Mouse (Mus musculus): ENCODE data around the gene Rnf128. TPM values are rescaled to one million over a fixed set of nuclear protein-coding genes. Genes with fewer than 3 reads are reported as not detected.

Gene Rnf128
- polyA plus RNA-seq, 1 experiment, result 0.25 TPM

- no peak for DNase-seq (ENCODE audit: low read depth in 1 of 2, low spot score in 2 of 2)
- 83% methylated on average over 3 of the region's 4 CpGs for WGBS
- no peaks in the 10 kb centered on the region for H3K27me3 ChIP-seq (ENCODE audit: control insufficient read depth, insufficient read depth, low read length)
- no peaks in the 10 kb centered on the region for H3K36me3 ChIP-seq (ENCODE audit: control insufficient read depth, insufficient read depth, low read length)
- H3K27ac ChIP-seq (ENCODE audit: insufficient read depth, low read length), result no peak overlapping the region
- H3K4me3 ChIP-seq (ENCODE audit: extremely low read depth, insufficient read depth, insufficient read length), result no peak overlapping the region
- no peaks in the 10 kb centered on the region for H3K4me1 ChIP-seq (ENCODE audit: control insufficient read depth, insufficient read depth, insufficient read length)
- no peak for TF ChIP-seq CTCF (IDR thresholded peaks at IDR 0.05; ENCODE audit: extremely low read depth, insufficient read depth, insufficient read length, insufficient replicate concordance)
- no peak for TF ChIP-seq POLR2A (IDR thresholded peaks at IDR 0.05; ENCODE audit: low read depth, low read length)
Measured at GRCm38 (mm10) chrX:139622071-139622470, 59.0 kb downstream of the Rnf128 start.

- H3K27ac ChIP-seq (ENCODE audit: insufficient read depth, low read length), result no peak overlapping the region
- H3K36me3 ChIP-seq (ENCODE audit: control insufficient read depth, insufficient read depth, low read length), result no peaks in the 10 kb centered on the region
- no peak for TF ChIP-seq CTCF (IDR thresholded peaks at IDR 0.05; ENCODE audit: extremely low read depth, insufficient read depth, insufficient read length, insufficient replicate concordance)
- TF ChIP-seq POLR2A (IDR thresholded peaks at IDR 0.05; ENCODE audit: low read depth, low read length), result no peak
- WGBS, result 78% methylated on average over 4 of the region's 4 CpGs
- H3K27me3 ChIP-seq (ENCODE audit: control insufficient read depth, insufficient read depth, low read length), result no peaks in the 10 kb centered on the region
- no peak for DNase-seq (ENCODE audit: low read depth in 1 of 2, low spot score in 2 of 2)
- H3K4me3 ChIP-seq (ENCODE audit: extremely low read depth, insufficient read depth, insufficient read length), result no peak overlapping the region
- no peaks in the 10 kb centered on the region for H3K4me1 ChIP-seq (ENCODE audit: control insufficient read depth, insufficient read depth, insufficient read length)
Measured at GRCm38 (mm10) chrX:139634758-139635157, 71.6 kb downstream of the Rnf128 start.

GRCm38 (mm10) chrX:139639744-139640143 lies 76.6 kb downstream of the Rnf128 start:
- H3K27me3 ChIP-seq (ENCODE audit: control insufficient read depth, insufficient read depth, low read length), result no peaks in the 10 kb centered on the region
- no peak overlapping the region for H3K27ac ChIP-seq (ENCODE audit: insufficient read depth, low read length)
- 58% methylated on average over 2 of the region's 2 CpGs for WGBS

GRCm38 (mm10) chrX:139640418-139640817 lies 77.3 kb downstream of the Rnf128 start:
- Histone ChIP-seq H3K4me1 (ENCODE audit: control insufficient read depth, insufficient read depth, insufficient read length) (no peaks in the 10 kb centered on the region), H3K27ac (ENCODE audit: insufficient read depth, low read length) (no peak overlapping the region)
- DNase-seq (ENCODE audit: low read depth in 1 of 2, low spot score in 2 of 2), result no peak

More at GRCm38 (mm10) chrX:139639744-139640143, 76.6 kb downstream of the Rnf128 start:
- no peak for DNase-seq (ENCODE audit: low read depth in 1 of 2, low spot score in 2 of 2)
- no peak for TF ChIP-seq POLR2A (IDR thresholded peaks at IDR 0.05; ENCODE audit: low read depth, low read length)
- TF ChIP-seq CTCF (IDR thresholded peaks at IDR 0.05; ENCODE audit: extremely low read depth, insufficient read depth, insufficient read length, insufficient replicate concordance), result no peak
- Histone ChIP-seq H3K4me1 (ENCODE audit: control insufficient read depth, insufficient read depth, insufficient read length) (no peaks in the 10 kb centered on the region), H3K36me3 (ENCODE audit: control insufficient read depth, insufficient read depth, low read length) (no peaks in the 10 kb centered on the region), H3K4me3 (ENCODE audit: extremely low read depth, insufficient read depth, insufficient read length) (no peak overlapping the region)

GRCm38 (mm10) chrX:139652226-139652625 lies 89.1 kb downstream of the Rnf128 start:
- no peak for DNase-seq (ENCODE audit: low read depth in 1 of 2, low spot score in 2 of 2)
- Histone ChIP-seq H3K4me1 (ENCODE audit: control insufficient read depth, insufficient read depth, insufficient read length) (no peaks in the 10 kb centered on the region), H3K27ac (ENCODE audit: insufficient read depth, low read length) (no peak overlapping the region), H3K4me3 (ENCODE audit: extremely low read depth, insufficient read depth, insufficient read length) (no peak overlapping the region), H3K27me3 (ENCODE audit: control insufficient read depth, insufficient read depth, low read length) (no peaks in the 10 kb centered on the region), H3K36me3 (ENCODE audit: control insufficient read depth, insufficient read depth, low read length) (no peaks in the 10 kb centered on the region)
- 85% methylated on average over 5 of the region's 5 CpGs for WGBS
- no peak for TF ChIP-seq CTCF (IDR thresholded peaks at IDR 0.05; ENCODE audit: extremely low read depth, insufficient read depth, insufficient read length, insufficient replicate concordance)
- no peak for TF ChIP-seq POLR2A (IDR thresholded peaks at IDR 0.05; ENCODE audit: low read depth, low read length)

More at GRCm38 (mm10) chrX:139640418-139640817, 77.3 kb downstream of the Rnf128 start:
- no peaks in the 10 kb centered on the region for H3K27me3 ChIP-seq (ENCODE audit: control insufficient read depth, insufficient read depth, low read length)
- H3K36me3 ChIP-seq (ENCODE audit: control insufficient read depth, insufficient read depth, low read length), result no peaks in the 10 kb centered on the region
- no peak for TF ChIP-seq CTCF (IDR thresholded peaks at IDR 0.05; ENCODE audit: extremely low read depth, insufficient read depth, insufficient read length, insufficient replicate concordance)
- no peak for TF ChIP-seq POLR2A (IDR thresholded peaks at IDR 0.05; ENCODE audit: low read depth, low read length)
- H3K4me3 ChIP-seq (ENCODE audit: extremely low read depth, insufficient read depth, insufficient read length), result no peak overlapping the region

GRCm38 (mm10) chrX:139653292-139653691 lies 90.2 kb downstream of the Rnf128 start:
- DNase-seq (ENCODE audit: low read depth in 1 of 2, low spot score in 2 of 2), result no peak
- TF ChIP-seq POLR2A (IDR thresholded peaks at IDR 0.05; ENCODE audit: low read depth, low read length) (no peak), CTCF (IDR thresholded peaks at IDR 0.05; ENCODE audit: extremely low read depth, insufficient read depth, insufficient read length, insufficient replicate concordance) (no peak)
- H3K36me3 ChIP-seq (ENCODE audit: control insufficient read depth, insufficient read depth, low read length), result no peaks in the 10 kb centered on the region
- 93% methylated on average over 3 of the region's 3 CpGs for WGBS
- no peaks in the 10 kb centered on the region for H3K4me1 ChIP-seq (ENCODE audit: control insufficient read depth, insufficient read depth, insufficient read length)
- no peak overlapping the region for H3K27ac ChIP-seq (ENCODE audit: insufficient read depth, low read length)
- H3K4me3 ChIP-seq (ENCODE audit: extremely low read depth, insufficient read depth, insufficient read length), result no peak overlapping the region
- no peaks in the 10 kb centered on the region for H3K27me3 ChIP-seq (ENCODE audit: control insufficient read depth, insufficient read depth, low read length)

- TF ChIP-seq POLR2A (IDR thresholded peaks at IDR 0.05; ENCODE audit: low read depth, low read length), result no peak
- no peak for TF ChIP-seq CTCF (IDR thresholded peaks at IDR 0.05; ENCODE audit: extremely low read depth, insufficient read depth, insufficient read length, insufficient replicate concordance)
- WGBS, result 77% methylated on average over 5 of the region's 5 CpGs
- DNase-seq (ENCODE audit: low read depth in 1 of 2, low spot score in 2 of 2), result no peak
- H3K27me3 ChIP-seq (ENCODE audit: control insufficient read depth, insufficient read depth, low read length), result no peaks in the 10 kb centered on the region
- no peaks in the 10 kb centered on the region for H3K36me3 ChIP-seq (ENCODE audit: control insufficient read depth, insufficient read depth, low read length)
- H3K27ac ChIP-seq (ENCODE audit: insufficient read depth, low read length), result no peak overlapping the region
- H3K4me1 ChIP-seq (ENCODE audit: control insufficient read depth, insufficient read depth, insufficient read length), result no peaks in the 10 kb centered on the region
- H3K4me3 ChIP-seq (ENCODE audit: extremely low read depth, insufficient read depth, insufficient read length), result no peak overlapping the region
Measured at GRCm38 (mm10) chrX:139654350-139655063, 91.4 kb downstream of the Rnf128 start.
